Mouse (Mus musculus): Measurements from ENCODE around the gene Tpra1.
A peak's percentile ranks its signal among the peaks of the same experiment; 100 is the strongest.

Gene Tpra1

GRCm38 (mm10) chr6:88956725-88957124 is 54.7 kb downstream of the Tpra1 start:
- no peak for DNase-seq (ENCODE audit: low read depth, low spot score)

GRCm38 (mm10) chr6:88957313-88957712 is 55.3 kb downstream of the Tpra1 start:
- no peak for DNase-seq (ENCODE audit: low read depth, low spot score)

GRCm38 (mm10) chr6:88957801-88958211 is 55.8 kb downstream of the Tpra1 start:
- no peak for DNase-seq (ENCODE audit: low read depth, low spot score)

DNA sequence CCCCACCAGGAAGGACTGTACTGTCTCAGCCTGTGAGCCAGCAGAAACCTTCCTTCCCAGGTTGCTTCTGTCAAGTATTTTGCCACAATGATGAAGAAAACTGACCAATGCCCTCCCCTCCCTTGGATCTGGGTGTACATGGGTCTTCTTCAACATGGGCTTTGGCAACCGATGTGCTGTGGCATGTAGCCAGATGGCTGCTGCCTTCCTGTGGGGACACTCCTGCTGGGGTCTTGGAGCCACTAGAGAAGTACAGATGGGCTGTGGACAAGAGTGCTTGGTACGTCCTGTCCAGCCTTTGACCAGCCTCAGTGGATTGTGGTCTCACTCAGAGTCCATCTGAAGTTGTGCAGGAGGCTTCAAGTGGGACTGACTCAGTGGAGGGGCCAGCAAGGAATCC is 56.3 kb downstream of the Tpra1 start:
- no peak for DNase-seq (ENCODE audit: low read depth, low spot score)

- DNase-seq (ENCODE audit: low read depth, low spot score) = peak; percentile 58
Measured at GRCm38 (mm10) chr6:88959834-88960233, 57.8 kb downstream of the Tpra1 start.

DNA sequence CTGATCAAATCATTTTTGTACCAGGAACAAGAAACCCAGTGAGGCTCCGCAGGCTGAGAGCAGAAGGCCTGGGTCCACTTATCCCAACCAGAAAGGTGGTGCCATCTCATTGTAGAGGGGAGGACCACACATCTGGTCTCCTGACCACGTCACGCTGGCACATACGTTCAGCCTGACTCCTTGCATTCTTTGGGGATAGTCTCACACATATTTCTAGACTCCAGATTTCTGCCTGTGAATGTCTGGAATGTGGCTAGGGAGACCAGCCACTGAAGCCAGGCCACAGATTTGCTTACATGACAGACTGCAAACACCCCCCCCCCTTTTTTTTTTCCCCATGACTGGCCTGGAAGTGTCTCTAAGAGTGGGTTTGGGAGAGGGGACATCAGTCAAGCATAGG is 58.9 kb downstream of the Tpra1 start:
- no peak for DNase-seq (ENCODE audit: low read depth, low spot score)

Data from R1 (cell line).